Mouse (Mus musculus) heart, adult 18-20 months (tissue): ENCODE results near the gene Hes1. TPM values are rescaled to one million over a fixed set of nuclear protein-coding genes. Genes with fewer than 3 reads are reported as not detected.
"Not testable (repeated sequence)": the region's sequence is repeated elsewhere in the genome, so short reads cannot be mapped to it uniquely, and the experiment has no call there.

ENCODE experiments used
- DNase-seq, 2 experiments: peaks; one replicate each; pipeline ENCODE4 v3.0.0; 2021 to 2022; ENCODE audit warnings: mixed read lengths in 1 of 2
- total RNA-seq, 2 experiments: library from RNA; stranded (reverse); gene quantifications; 2 replicates each; pipeline ENCODE4 v1.2.3; 2021

The Hes1 gene
- total RNA-seq, 2 experiments from 2014 or later = 14.8 to 18.7 TPM

DNA sequence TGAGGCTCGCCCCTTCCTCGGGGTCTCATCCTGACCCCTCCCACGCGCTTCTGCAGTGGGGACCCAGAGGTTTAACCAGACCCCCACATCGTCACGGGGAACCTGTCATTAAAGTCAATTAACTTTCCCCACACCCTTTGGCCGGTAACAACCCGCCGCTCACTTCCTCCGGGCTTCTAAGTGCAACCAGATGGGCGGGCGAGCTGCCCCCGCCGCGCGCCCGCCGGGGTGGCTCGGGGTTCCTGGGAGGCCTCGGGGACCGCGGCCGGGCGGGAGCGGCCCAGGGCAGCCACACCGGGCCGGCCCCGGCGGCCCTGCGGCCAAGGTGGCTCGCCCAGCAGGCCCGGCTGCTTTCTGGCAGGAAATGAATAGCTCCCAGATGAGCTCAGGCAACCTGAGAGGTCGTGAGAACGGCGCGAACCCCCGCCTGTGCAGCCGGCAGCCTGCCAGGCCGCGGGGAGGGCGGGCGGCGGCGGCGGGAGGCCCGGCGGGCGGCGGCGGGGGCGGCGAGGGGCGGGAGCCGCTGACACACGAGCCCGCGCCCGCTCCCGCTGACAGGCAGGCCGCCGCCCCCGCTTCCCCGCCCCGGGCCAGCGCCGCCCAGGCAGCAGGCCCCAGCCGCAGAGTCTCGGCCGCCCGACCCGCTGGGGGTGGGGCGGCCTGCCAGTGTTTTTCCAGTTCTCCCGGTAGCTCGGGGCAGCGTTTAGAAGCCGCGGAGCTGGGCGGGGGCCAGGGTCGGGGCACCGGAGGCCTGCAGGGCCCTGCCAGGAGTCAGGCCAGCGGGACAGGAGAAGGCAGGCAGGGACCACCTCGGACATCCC, 6.0 kb downstream of the Hes1 start:
- DNase-seq = peak; percentile 87 to 93

DNA sequence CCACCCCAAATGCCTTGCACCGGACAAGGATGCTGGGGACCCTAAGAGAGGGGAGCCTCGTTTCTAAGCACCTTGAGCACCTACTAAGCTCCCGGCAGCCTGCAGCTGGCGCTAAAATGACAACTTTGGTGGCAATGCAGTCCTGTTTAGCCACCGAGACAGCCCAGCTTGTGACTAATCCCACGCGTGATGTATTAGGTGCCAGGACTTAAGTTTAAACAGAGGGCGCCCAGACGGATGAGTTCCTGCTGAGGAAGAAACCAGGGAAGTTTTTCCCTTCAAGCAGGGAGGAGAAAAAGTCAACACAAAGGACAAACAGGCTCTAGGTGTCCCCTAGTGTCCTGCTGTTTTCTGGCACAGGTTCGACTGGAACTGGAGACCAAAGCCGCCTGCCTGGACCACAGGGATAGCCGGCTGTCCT, 6.6 kb downstream of the Hes1 start:
- no peak for DNase-seq

DNA sequence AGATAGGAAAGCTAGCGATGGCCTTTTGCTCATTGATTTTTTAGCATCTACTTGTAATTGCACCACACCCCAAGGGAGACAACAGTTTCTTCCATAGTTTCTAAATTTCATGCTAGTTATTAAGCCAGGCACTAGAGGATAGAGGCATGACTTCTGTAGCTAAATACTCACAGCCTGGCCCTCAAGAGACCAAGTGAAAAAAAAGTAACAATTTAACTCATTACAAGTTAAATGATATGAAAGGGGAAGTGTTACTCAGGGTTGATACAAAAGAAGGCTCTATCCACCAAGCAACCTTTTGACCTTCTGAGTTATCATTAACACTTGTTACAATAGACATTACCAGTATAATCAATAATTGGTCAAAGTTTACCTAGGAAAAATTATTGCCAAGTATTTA, 9.1 kb downstream of the Hes1 start:
- no peak for DNase-seq

DNA sequence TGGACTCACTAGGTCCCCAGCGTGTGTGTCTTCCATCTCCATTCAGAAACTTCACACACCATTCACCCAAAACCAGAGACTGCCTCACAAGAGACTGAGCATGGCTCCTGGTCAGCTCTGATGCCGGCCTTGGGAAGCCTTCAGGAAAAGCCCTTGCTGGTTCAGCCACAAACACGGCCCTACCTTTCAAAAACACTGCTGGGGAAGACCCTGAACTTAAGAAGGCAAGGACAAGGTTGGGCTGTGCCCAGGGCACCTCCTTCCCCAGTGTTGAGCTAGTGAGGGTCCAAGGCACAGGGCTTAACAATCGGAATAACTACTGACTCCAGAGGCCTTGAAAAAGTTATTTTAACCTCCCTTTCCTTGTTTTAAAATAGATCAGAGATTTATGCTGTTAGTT, 17.3 kb downstream of the Hes1 start:
- no peak for DNase-seq

DNA sequence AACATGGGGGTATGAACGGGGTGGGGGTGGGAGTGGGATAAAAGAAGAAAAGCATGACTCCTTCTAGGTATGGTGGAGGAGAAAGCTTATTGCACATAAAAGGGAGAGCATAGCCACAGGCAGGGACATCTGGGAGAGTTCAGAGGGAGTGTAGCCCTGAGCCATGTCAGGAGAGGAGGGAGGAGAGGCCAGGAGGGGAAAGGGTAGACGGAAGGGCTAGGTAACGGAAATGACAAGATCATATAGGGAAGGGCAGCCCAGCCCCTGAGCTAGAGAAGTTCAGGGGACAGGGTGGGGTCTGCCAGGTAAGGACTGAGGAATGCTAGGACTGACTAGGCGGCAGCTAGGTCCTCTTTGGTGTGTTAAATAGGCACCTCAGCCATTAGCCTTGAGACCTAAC, 17.8 kb downstream of the Hes1 start:
- no peak for DNase-seq

DNA sequence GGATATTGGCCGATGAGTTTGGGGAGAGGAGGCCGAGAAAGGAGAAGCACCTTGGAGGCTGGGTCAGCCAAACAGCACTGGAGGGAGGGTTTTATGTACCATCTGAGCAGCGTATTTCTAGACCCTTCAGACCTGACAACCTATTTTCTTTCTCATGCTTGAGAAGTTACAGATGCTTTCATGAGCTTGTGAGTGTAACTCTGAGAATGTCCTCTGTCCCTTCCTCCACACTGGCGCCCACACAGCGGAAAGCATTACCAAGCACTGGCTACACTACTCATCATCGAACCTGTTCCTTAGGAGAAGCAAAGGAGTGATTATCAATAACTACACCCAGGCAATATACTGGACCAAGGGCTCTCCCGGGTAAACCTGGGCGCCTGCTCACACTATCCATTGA, 18.8 kb downstream of the Hes1 start:
- no peak for DNase-seq

DNA sequence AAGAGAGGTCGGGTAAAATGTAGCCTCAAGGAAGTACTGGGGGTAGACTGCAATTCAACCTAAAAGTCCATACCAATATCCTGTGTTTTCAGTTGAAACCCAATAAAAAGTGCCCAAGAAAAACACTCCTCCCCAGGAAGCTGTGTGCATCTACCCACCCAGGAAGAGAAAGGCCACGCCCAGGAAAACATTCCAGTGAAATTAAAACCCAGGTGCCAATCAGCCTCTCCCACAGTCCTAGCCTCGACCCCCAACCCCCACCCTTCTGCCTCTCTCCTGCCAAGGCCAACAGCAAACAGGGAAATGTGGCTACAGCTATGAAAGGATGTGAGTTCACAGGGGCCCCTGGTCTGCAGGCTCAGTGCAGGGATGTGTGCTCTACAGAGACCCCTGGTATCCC, 19.4 kb downstream of the Hes1 start:
- no peak for DNase-seq

DNA sequence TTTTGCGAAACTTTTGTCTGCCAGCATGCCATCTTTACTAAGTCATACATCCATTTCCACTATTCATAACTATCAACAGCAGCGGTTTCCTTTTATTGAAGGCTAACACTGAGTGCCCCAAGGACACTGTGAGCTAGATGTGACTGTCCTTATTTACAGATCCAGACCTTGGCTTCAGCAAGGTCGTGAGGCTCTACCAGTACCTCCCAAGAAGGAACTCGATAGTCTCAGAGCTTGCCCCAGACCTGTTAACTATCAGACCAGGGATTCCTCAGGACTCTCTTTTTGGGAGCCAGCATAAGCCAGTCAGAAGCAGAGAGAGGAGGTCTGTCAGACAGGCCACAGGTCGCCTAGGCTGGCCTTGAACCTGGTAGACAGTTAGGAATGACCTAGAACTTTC, 24.5 kb downstream of the Hes1 start:
- DNase-seq = no peak

DNA sequence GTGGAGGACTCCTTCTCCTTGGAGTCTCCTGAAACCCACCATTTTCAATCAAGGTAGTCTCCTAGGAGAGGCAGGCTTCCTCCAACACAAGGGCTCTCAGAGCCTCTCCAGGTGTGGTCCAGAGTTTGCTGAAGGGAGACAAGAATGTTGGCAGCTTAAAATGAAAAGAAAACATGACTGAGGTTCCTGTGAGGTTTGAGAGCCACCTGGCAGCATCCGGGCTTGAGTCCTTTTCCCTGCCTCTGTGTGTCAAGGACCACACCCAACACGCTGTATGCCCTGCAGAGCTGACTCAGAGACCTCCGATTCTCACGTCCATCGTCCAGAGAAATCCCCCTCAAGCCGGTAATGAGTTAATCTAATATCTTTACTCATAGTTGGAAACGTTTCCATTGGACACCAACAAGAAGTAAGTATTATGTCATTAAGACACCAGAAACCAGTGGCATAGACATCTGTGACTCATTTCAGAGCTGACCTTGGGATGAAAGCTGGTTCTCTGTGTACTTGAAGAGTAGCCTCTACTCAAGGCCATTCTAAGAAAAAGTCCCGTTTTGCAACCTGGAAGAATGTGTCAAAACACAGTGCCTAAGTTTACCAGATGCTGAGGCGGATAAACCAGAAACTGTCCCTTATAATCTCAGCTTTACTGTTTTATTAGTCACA, 26.1 kb downstream of the Hes1 start:
- DNase-seq = no peak

DNA sequence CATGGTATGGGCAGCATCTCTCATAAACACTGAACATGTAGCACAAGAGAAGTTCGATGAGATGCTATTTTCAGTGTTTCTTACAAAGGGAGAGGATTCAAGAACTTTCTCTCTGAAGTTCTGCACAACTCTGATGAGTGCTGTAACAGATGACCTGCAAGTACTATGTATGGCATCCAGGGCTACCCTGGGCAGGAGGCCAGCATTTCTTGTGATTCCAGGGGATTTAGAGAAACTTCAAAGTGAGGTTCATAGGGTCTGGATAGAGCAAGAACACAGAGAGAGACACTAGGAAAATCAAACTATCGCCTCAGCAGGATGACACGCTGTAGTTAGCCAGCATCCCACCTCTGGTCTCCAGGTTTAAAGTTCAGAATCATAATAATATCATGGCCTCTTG, 31.9 kb downstream of the Hes1 start:
- no peak for DNase-seq

DNA sequence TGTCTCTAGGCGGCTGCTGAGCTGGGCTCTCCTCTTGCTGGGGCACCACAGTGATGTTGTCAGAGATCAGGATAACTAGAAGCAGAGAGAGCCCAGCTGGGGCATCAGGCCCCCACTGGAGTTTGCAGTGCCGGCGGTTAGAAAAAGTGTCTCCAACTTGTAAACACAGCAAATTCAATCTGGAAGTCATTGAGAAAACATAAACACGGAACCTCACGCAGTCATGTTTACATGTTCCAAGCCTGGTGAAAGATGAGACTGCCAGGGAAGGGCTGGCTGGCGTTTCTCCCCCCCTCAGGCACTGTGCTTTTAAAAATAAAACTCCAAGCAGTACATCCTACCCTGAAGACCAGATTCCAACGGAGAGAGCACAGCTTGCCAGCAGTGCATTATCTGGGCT, 32.3 kb downstream of the Hes1 start:
- DNase-seq = no peak

DNA sequence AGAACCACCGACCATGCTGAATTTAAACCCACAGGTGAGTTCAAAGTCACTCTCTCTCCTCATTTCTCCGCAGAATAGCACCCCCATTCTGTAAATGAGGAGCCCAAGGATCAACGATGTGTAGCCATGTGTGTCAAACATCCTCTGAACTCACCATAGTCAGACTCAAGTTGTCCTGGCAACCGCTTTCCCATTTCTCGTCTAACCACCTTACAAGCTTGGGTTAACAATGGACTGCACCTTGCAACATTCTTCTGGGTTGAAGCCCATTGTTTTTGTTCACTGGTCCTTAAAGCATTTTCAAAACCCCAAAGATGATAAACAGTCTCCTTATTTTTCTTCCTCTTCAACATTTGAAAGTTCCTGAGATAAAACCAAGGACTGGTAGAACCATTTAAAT, 34.9 kb downstream of the Hes1 start:
- no peak for DNase-seq

DNA sequence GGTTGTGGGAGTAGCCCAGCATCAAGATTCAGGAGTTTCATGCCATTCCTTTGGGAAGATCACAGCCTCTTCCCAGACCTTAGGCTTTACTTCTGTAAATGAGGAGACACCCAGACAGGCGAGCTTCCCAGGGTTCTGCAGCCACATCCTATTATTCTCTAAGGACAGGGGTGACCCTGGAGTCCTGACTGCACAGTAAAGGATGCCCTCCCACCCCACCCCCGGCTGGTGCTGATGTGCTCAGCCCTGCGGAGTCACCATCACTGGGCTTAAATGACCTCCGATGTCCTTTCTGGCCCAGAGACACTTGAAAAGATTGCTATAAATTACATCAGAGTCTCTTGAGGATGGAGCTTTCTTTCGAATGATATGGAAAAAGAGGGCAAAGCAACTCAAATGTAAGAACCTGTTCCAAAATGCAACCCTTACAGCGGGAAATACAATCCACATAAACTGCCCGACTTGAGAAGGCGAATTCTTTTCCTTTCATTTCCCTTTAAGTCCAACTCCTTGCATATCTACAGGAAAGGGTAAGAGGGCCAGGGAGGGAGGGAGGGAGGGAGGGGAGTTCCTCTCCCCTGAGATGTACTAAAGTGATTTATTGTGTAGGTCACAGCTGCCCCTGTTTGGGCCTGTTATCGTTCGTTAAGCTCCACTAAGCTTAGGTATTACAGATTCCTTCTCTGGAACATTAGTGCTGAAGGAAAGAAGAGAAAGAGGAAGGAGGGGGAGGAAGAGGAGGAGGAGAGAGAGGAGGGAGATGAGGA, 38.1 kb downstream of the Hes1 start:
- DNase-seq = no peak

DNA sequence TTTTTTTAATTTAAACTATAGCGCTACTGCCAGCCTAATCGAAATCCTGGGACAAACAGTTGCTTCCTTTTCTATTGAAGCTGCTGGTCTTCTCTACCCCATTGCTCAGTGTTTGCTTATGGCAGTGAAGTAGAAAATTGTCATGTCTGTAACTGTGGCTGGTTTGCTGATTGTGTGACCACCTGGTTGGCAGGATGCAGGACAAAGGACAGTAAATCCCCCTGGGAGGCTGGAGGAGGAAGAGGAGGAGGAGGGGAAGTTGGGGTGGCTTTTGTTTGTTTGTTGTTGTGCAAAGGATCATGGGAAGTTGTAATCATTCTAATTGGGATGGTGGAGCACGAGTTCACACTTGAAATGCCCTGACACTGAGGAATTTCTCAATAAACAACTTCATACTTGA, 38.8 kb downstream of the Hes1 start:
- peak; percentile 32 to 56 for DNase-seq

DNA sequence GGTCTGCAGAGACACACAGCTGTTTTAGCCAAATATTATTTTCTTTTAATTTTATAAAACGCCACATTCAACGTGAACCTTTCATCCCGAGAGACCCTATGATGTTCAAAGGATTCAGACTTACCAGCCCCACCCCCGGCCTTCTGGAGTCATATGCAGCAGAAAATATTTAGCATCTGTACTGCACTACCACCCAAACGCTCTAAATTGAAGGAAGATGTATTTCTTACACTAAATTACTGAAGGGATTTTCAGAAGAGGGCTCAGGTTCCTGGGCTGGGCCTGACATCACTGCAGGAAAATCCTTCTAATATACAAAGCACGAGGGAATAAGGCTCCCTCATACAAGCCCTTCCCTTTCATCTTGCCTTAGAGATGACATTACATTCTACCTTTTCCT, 39.3 kb downstream of the Hes1 start:
- DNase-seq = no peak

DNA sequence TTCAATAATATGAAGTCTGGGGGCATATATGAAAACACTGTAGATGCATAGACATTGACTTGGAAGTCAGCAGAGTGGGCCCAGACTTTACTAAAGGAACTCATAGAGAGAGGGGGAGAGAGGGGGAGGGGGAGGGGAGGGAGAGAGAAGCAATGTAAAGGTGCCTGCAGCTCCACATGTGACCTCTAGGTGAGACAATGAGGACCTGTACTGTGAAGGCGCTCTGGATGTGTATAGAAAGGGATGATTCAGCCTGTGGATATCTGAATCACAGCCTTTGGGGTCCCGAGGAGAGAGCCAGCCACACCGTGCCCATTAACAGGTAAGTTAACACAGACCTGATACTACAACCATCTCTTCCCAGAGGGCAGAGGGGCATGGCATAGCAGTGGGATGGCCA, 40.2 kb downstream of the Hes1 start:
- no peak for DNase-seq

DNA sequence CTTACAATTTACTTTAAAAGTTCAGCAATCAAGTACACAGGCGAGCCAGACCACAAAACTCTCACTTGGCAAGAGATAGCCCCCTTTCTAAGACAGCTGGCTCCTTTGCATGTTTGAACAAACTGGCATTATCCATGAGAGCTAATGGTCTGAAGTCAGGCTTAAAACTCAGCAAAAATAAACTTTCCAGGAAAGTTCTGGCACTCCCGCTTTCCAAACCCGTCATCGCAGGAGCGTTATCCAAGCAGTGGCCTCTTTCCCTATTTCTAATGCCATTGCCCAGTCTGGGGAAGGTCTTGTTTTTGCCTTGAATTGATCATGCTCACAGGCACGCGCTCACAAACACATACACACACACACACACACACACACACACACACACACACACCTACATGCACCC, 41.3 kb downstream of the Hes1 start:
- no peak for DNase-seq

DNA sequence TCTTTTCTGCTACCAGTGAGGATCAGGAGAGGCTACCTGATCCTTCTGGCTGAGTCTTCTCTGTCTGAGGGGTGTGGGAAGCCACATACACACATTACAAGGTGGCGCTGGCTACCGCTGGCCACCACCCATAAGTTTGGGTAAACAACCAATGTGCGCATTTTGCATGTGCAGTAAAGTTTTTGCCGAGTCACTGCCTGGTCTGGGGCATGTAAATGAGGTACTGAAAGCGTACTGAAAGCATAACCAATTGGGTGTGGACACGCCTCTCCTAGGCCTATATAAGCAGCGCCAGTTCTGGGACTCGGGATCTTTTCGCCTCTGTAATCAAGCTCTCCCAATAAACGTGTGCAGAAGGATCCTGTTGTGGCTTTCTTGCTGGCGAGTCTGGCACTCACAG, 44.0 kb downstream of the Hes1 start:
- not testable (repeated sequence) for DNase-seq

DNA sequence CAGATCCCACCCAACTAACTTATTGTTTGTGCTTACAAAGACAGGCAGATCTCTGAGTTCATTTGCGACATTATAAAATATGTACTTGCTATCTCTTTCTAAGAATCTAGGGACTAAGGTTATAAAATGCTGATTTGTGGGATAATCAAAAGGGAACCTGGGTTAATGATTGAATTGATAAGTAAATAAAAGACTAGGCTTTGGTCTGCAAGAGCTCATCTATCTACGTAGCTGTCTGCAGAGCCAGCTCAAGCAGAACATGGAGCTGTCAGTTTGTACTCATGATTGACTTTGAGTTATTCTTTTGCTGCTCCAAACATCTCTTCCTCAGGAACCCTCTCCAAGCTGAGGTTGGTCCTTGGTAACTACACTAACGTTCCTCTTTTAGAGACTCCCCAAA, 46.3 kb downstream of the Hes1 start:
- DNase-seq = no peak

DNA sequence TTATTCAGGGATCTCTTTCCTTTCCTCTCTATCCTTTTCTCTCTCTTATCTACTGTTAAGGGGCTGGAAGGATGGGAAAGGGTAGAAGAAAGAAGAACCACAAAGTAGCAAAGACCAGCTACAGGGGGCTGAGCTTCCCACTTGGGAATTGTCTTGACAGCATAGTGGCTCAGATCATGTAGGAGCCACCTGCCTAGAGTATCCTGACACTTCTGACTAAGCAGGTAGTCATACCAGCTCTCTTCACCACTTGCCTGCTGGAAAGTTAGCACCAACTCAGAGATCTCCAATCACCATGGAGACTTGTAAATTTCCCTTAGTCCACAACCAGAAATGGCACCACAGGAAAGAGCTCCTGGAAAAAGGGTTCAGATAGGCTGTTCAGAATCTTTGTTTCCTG, 46.9 kb downstream of the Hes1 start:
- no peak for DNase-seq

DNA sequence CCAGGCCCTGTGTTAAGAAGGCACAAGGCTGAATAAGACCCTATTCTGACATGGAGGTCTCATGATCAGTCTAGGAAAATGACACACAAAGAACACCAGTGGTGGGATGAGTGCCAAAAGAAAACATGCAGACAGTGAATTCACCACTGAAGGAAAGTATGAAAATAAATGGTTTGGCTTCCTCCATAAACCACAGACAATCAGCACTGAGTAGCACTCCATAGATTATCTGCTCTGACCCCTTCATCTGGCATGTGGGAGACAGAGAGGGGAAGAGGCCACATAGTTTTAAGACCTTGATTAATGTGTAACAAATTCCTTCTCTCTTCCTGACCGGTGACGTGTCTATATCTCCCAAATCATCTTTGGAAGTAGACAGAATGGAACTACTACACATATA, 47.4 kb downstream of the Hes1 start:
- DNase-seq = no peak

DNA sequence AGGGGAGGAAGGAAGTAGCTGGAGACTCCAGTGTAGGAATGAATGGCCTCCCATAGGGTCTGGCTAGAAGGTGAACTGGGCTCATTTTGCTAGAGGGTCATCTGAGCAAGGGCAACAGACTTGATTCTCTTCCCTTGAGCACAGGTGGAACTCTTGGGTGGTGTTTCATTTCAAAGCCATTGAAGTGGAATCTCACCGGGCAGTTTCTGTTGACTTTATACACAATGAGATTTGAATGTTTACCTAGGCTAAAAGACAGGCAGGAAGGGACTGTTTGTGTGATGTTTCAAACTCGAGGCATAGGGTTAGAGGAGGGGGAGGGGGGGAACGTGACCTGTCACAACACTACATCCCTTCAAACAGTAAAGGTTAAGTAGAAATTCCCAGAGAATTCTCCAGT, 49.0 kb downstream of the Hes1 start:
- no peak for DNase-seq

DNA sequence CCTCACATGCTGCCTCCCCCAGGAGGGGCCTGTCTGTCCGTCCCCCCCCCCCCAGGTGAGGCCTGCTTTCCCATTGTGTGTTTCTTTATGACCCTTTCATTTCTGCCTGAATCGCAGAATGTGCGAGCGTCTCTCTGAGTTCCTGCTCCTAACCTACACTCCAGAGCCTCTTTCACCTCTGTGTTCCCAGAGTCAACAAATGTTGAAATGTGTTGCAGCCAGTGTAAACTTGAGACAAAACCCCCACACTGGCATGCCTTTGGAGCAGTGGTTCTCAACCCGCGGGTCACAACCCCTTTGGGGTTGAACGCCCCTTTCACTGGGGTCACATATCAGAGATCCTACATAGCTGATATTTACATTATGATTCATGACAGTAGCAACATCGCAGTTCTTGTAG, 49.6 kb downstream of the Hes1 start:
- DNase-seq = no peak
